Mouse (Mus musculus) neural tube, embryonic 14.5 days (tissue): ENCODE measurements around the gene Slc24a3. TPM values are rescaled to one million over a fixed set of nuclear protein-coding genes. Genes with fewer than 3 reads are reported as not detected.

Experiments
- ATAC-seq: fragments of 200-750 bp; cut with Nextera tagmentation; 2 replicates; pipeline ENCODE4 v1.8.0; 2017; ENCODE audit warnings: low read depth, mild to moderate bottlenecking, moderate TSS enrichment, moderate library complexity
- H3K27ac ChIP-seq: fragments of 300-500 bp; sonication (generic); 2 replicates; pipeline ENCODE4 v1.5.1; 2014; ENCODE audit warnings: low read depth, mild to moderate bottlenecking, control low read depth, low read length, moderate library complexity, mixed read lengths
- H3K27me3 ChIP-seq: fragments of 300-500 bp; sonication (generic); 2 replicates; pipeline ENCODE4 v1.6.1; 2014; ENCODE audit warnings: low read length; ENCODE audit not compliant: control insufficient read depth, insufficient read depth
- H3K36me3 ChIP-seq: fragments of 300-500 bp; sonication (generic); 2 replicates; pipeline ENCODE4 v1.6.1; 2014; ENCODE audit warnings: low read length, mixed read lengths; ENCODE audit not compliant: control insufficient read depth, insufficient read depth
- H3K4me1 ChIP-seq: fragments of 300-500 bp; sonication (generic); 2 replicates; pipeline ENCODE4 v1.6.1; 2014; ENCODE audit warnings: low read length; ENCODE audit not compliant: control insufficient read depth, insufficient read depth
- H3K4me2 ChIP-seq: fragments of 300-500 bp; sonication (generic); 2 replicates; pipeline ENCODE4 v1.6.1; 2014; ENCODE audit warnings: mild to moderate bottlenecking, low read depth, low read length, control low read depth
- H3K4me3 ChIP-seq: fragments of 300-500 bp; sonication (generic); 2 replicates; pipeline ENCODE4 v1.5.1; 2014; ENCODE audit warnings: low read depth, low read length, control low read depth, mixed read lengths
- H3K9ac ChIP-seq: fragments of 300-500 bp; sonication (generic); replicated peaks from 2 replicates; pipeline ENCODE4 v1.6.1; 2014; ENCODE audit warnings: low read depth, mild to moderate bottlenecking, control low read depth, low read length, mixed read lengths
- H3K9me3 ChIP-seq: fragments of 300-500 bp; sonication (generic); 2 replicates; pipeline ENCODE4 v1.6.1; 2016; ENCODE audit warnings: low read length; ENCODE audit not compliant: control insufficient read depth
- whole genome bisulfite sequencing: fragments of 180-500 bp; shearing (Covaris S2); extraction: QIAGEN DNeasy Blood & Tissue Kit; methylation state at CpG from one replicate; pipeline ENCODE4 v1.1.7; 2014; 5-methylcytosine and 5-hydroxymethylcytosine counted together
- polyA plus RNA-seq: library from polyadenylated mRNA; unstranded; fragments of >200 nt; fragmentation: Nextera tagmentation; extraction: Ambion mirVana; gene quantifications from 2 replicates; pipeline ENCODE4 v1.2.1, GENCODE M21; 2014

Gene Slc24a3
- polyA plus RNA-seq, 1 experiment from 2014 or later = 31.2 TPM

- 3% methylated on average over 23 of the region's 23 CpGs for WGBS
- H3K4me2 ChIP-seq = peak overlapping the region; percentile 77
- no peak overlapping the region for H3K27ac ChIP-seq
- ATAC-seq = peak; percentile 44
- no peaks in the 10 kb centered on the region for H3K27me3 ChIP-seq
- H3K9ac ChIP-seq = peak overlapping the region; percentile 58
- H3K4me3 ChIP-seq = peak overlapping the region; percentile 52
- no peaks in the 10 kb centered on the region for H3K9me3 ChIP-seq
- H3K36me3 ChIP-seq = no peaks in the 10 kb centered on the region
- H3K4me1 ChIP-seq = no peaks in the 10 kb centered on the region
These were observed 507.1 kb downstream of the Slc24a3 start for GRCm38 (mm10) chr2:145674496-145675141.

- H3K4me2 ChIP-seq = peak within 1 kb of the TSS; percentile 77
- peak; percentile 76 for ATAC-seq
- no peaks in the 10 kb centered on the region for H3K4me1 ChIP-seq
- H3K9me3 ChIP-seq = no peaks in the 10 kb centered on the region
- peak within 1 kb of the TSS; percentile 58 for H3K9ac ChIP-seq
- no peaks in the 10 kb centered on the region for H3K36me3 ChIP-seq
- H3K27ac ChIP-seq = peak within 1 kb of the TSS; percentile 35
- WGBS = 1% methylated on average over 33 of the region's 33 CpGs
- peak within 1 kb of the TSS; percentile 52 for H3K4me3 ChIP-seq
- no peaks in the 10 kb centered on the region for H3K27me3 ChIP-seq
These were observed 507.7 kb downstream of the Slc24a3 start, which contains the start of gene Rin2 for GRCm38 (mm10) chr2:145675142-145675755. TSS of gene Rin2 (plus strand) at chr2:145675215.

DNA sequence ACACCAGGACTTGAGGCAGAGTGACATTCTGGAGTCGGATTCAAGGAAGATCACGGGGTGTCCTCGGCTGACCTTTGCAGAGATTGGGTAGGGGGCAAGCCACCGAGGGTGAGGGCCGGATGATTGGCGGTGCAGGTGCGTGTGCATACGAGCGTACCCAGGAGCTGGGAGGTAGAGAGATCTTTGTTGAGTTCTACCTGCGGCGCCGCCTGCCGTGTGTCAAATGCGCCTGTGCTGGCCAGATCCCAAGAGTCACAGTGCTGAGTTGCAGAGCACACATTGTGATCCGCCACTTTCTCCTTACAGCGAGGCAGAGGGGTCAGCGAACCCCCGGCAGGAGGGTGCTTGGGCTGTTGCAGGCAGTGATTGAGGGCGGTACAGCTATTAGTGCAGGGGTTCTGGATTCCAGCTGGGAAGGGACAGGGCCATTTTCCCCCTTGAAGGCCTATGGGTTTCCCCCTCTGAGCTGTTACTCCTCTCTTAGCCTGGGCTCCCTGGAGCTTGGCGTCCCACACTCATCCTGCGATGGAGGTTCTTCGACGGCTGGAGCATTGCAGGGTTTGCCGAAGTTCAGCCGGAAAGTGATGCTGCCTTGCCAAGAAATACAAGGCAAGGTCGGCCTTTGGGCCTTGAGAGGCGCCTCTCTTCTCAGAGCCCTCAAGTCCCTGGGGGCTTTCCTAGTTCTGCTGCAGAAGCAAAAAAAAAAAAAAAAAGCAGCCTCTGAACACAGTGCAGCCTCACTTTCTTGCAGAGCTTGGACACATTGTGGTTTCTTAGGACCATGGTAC, 508.4 kb downstream of the Slc24a3 start:
- Histone ChIP-seq H3K36me3 (no peaks in the 10 kb centered on the region), H3K4me3 (peak overlapping the region; percentile 52), H3K27ac (peak overlapping the region; percentile 35), H3K9me3 (no peaks in the 10 kb centered on the region), H3K9ac (peak overlapping the region; percentile 58), H3K27me3 (no peaks in the 10 kb centered on the region), H3K4me1 (no peaks in the 10 kb centered on the region), H3K4me2 (peak overlapping the region; percentile 77)
- 4% methylated on average over 27 of the region's 27 CpGs for WGBS
- ATAC-seq = peak; percentile 69

DNA sequence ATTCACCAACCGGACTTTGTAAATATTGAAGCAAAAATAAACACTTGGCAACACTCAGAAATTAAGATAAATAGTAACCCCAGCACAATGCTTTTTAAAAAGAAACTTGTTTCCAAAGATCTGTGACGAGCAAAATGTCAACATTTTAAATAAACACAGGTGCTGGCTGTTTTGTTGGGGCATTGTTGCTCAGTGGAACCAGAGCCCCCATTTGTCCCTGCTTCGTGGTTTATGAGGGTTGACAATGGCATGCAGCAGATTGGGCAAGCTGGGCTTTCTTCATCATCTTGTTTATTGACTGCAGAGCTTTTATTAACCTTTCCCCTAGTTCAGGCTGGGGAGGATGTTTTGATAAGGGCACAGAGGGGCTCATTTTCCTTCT, 509.0 kb downstream of the Slc24a3 start:
- no peak overlapping the region for H3K9ac ChIP-seq
- ATAC-seq = no peak

DNA sequence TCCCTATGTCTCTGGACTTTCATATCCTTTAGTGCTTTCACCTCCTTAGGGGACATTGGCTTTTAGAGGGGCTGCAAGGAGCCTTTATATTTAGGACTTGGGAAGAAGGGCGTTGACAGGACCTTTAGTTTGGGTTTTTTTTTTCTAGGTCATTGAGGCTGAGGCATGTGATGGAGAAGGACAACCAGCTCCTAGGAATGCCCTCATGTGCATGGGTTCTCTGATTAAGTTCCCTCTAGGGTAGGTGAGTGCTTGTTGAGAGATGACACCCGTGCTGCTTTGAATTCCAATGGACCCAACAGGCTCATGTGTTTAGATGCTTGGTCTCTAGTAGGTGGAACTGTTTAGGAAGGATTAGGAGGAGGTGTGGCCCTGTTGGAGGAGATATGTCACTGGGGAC, 509.4 kb downstream of the Slc24a3 start:
- Histone ChIP-seq H3K4me2 (peak overlapping the region; percentile 77), H3K9ac (no peak overlapping the region), H3K4me1 (no peaks in the 10 kb centered on the region), H3K36me3 (no peaks in the 10 kb centered on the region), H3K27ac (no peak overlapping the region), H3K4me3 (no peak overlapping the region), H3K27me3 (no peaks in the 10 kb centered on the region), H3K9me3 (no peaks in the 10 kb centered on the region)
- 82% methylated on average over 2 of the region's 2 CpGs for WGBS
- ATAC-seq = no peak

More for the DNA sequence above, 509.0 kb downstream of the Slc24a3 start:
- H3K27ac ChIP-seq = no peak overlapping the region
- peak overlapping the region; percentile 52; the same call in 1 of the 2 replicates for H3K4me3 ChIP-seq
- no peaks in the 10 kb centered on the region for H3K36me3 ChIP-seq
- no peaks in the 10 kb centered on the region for H3K27me3 ChIP-seq
- H3K4me2 ChIP-seq = peak overlapping the region; percentile 77
- H3K9me3 ChIP-seq = no peaks in the 10 kb centered on the region
- 31% methylated on average over 3 of the region's 3 CpGs for WGBS
- no peaks in the 10 kb centered on the region for H3K4me1 ChIP-seq

DNA sequence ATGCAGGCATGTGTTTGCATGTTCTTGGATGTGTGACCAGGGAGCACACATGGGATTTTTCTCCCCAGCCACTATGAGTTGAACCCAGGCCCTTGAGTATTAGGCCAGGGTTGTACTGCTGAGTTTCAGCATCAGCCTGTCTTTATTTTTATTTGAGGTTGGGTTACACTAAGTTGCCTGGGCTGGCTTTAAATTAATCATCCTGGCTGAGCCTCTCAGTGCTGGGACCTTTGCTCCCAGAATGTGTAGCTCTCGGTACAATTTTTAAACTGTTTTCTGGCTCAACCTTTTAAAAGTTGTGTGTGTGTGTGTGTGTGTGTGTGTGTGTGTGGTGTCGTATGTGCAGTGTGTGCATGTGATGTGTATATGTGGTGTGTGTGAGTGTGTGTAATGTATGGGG, 512.6 kb downstream of the Slc24a3 start:
- H3K4me3 ChIP-seq = no peak overlapping the region
- H3K27me3 ChIP-seq = no peaks in the 10 kb centered on the region
- H3K9ac ChIP-seq = no peak overlapping the region
- H3K9me3 ChIP-seq = no peaks in the 10 kb centered on the region
- H3K4me1 ChIP-seq = no peaks in the 10 kb centered on the region
- no peak for ATAC-seq
- H3K36me3 ChIP-seq = no peaks in the 10 kb centered on the region
- no peak overlapping the region for H3K27ac ChIP-seq
- H3K4me2 ChIP-seq = no peak overlapping the region
- WGBS = 89% methylated on average over 2 of the region's 2 CpGs

GRCm38 (mm10) chr2:145680762-145681161, 513.2 kb downstream of the Slc24a3 start:
- no peak overlapping the region for H3K4me3 ChIP-seq
- H3K9ac ChIP-seq = no peak overlapping the region
- no peaks in the 10 kb centered on the region for H3K36me3 ChIP-seq
- no peaks in the 10 kb centered on the region for H3K27me3 ChIP-seq
- no peak overlapping the region for H3K27ac ChIP-seq
- no peaks in the 10 kb centered on the region for H3K9me3 ChIP-seq
- WGBS = 86% methylated on average over 9 of the region's 9 CpGs
- ATAC-seq = no peak
- no peaks in the 10 kb centered on the region for H3K4me1 ChIP-seq
- H3K4me2 ChIP-seq = no peak overlapping the region

DNA sequence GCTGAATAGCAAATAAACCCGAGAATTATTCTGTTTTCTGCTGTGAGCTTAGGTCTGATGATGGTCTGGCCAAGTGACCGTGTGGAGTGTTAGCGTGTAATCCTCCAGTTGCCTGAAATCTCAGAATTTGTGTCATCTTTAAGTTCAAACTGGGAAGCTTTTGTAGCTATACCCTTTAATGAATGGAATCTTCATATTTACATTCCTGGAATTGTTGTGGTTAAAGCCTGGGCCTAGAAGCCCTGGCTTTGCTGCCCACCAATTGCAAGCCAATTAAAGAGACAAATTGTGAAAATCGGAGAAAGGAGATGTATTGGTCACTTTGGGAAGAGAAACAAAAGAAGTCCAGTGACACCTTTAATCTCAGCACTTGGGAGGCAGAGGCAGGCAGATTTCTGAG, 514.1 kb downstream of the Slc24a3 start:
- 91% methylated on average over 4 of the region's 4 CpGs for WGBS
- Histone ChIP-seq H3K36me3 (no peaks in the 10 kb centered on the region), H3K4me3 (no peak overlapping the region), H3K9me3 (no peaks in the 10 kb centered on the region), H3K27me3 (no peaks in the 10 kb centered on the region), H3K4me1 (no peaks in the 10 kb centered on the region), H3K27ac (no peak overlapping the region), H3K4me2 (no peak overlapping the region), H3K9ac (no peak overlapping the region)
- no peak for ATAC-seq

DNA sequence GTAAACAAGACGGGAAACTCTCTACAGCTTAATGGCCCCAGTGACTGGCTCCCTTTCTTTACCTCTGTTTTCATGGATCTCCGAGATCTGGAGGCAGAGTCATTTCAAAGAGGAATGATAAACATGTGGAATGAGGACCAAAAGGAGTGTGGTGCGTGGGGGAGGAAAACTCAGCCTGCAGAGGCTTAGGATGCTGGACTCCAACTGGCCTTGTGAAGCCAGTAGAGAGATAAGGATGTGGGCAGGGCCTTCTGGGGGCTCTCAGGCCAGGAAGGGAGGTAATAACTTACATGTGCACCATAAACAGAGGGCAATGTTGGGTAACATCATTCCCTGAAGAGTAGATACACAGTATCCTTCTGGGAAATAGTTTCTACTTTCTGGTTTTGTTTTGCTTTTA, 515.4 kb downstream of the Slc24a3 start:
- no peak overlapping the region for H3K9ac ChIP-seq
- H3K9me3 ChIP-seq = no peaks in the 10 kb centered on the region
- no peaks in the 10 kb centered on the region for H3K4me1 ChIP-seq
- no peak for ATAC-seq
- H3K4me3 ChIP-seq = no peak overlapping the region
- no peak overlapping the region for H3K4me2 ChIP-seq
- H3K36me3 ChIP-seq = no peaks in the 10 kb centered on the region
- no peak overlapping the region for H3K27ac ChIP-seq
- no peaks in the 10 kb centered on the region for H3K27me3 ChIP-seq
- WGBS = 61% methylated on average over 3 of the region's 3 CpGs
